Mouse (Mus musculus): ENCODE measurements around the gene Tiam2. TPM values are rescaled to one million over a fixed set of nuclear protein-coding genes. Genes with fewer than 3 reads are reported as not detected.

The Tiam2 gene
- polyA plus RNA-seq, 1 experiment from 2014 or later, result 7.7 TPM

DNA sequence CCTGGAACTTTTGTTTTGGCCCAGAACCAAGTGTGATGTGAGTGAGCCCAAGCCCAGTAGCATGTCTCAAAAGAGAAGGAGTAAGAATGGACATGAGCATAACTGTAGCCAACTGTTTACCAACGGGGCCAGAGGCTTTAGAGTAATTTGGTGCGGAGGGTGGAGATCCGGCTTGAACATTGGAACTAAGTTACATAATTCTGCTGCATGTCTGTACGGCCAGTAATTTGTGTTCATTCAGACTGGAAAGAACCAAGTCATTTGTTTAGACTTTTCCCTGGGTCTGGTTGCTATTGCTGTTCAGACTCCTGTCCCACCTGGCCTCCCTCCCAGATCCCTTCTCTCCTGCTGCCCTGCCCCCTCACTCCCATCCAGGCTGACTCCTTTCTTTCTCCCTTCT is 43.3 kb downstream of the Tiam2 start:
- Histone ChIP-seq H3K27me3 (replicated peaks; ENCODE audit: low read depth, poor library complexity, severe bottlenecking) (no peaks in the 10 kb centered on the region), H3K27ac (replicated peaks) (no peak overlapping the region), H3K9me3 (no peaks in the 10 kb centered on the region), H3K4me3 (no peak overlapping the region), H3K4me1 (peaks cover 6% of the 10 kb centered on the region; the same call in 1 of the 2 replicates), H3K36me3 (replicated peaks) (no peaks in the 10 kb centered on the region)
- no peak for DNase-seq (ENCODE audit: low spot score)
- WGBS, result 82% methylated on average over 4 of the region's 4 CpGs

GRCm38 (mm10) chr17:3378606-3379005 is 52.2 kb downstream of the Tiam2 start:
- Histone ChIP-seq H3K27ac (replicated peaks) (no peak overlapping the region), H3K4me1 (no peaks in the 10 kb centered on the region), H3K36me3 (replicated peaks) (no peaks in the 10 kb centered on the region), H3K4me3 (no peak overlapping the region), H3K9me3 (no peaks in the 10 kb centered on the region), H3K27me3 (replicated peaks; ENCODE audit: low read depth, poor library complexity, severe bottlenecking) (no peaks in the 10 kb centered on the region)
- no peak for DNase-seq (ENCODE audit: low spot score)
- WGBS, result 53% methylated on average over 2 of the region's 2 CpGs

GRCm38 (mm10) chr17:3379753-3380588 is 53.6 kb downstream of the Tiam2 start:
- Histone ChIP-seq H3K36me3 (replicated peaks) (no peaks in the 10 kb centered on the region), H3K4me1 (no peaks in the 10 kb centered on the region), H3K27ac (replicated peaks) (no peak overlapping the region), H3K27me3 (replicated peaks; ENCODE audit: low read depth, poor library complexity, severe bottlenecking) (no peaks in the 10 kb centered on the region), H3K4me3 (no peak overlapping the region), H3K9me3 (no peaks in the 10 kb centered on the region)
- 25% methylated on average over 13 of the region's 13 CpGs for WGBS
- no peak for DNase-seq (ENCODE audit: low spot score)

DNA sequence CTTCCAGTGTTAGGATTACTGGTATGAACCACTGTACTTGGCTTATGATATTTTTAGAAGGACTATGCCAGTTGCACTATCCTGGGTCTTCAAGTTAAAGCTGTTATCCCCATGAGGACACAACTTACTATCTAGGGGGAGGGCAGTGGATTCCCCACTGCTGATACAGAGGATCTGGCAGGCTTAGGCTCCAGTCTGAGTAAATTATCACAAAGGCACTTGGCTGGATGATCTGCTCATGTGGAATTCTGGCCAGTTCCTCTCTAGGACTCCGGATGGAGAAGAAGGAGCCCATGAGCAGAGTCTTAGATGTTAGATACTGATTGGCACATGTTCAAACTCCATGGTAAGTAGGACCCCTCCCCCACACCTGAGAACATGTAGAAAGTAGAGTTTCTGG is 59.0 kb downstream of the Tiam2 start:
- no peak overlapping the region for H3K4me3 ChIP-seq
- H3K27me3 ChIP-seq (replicated peaks; ENCODE audit: low read depth, poor library complexity, severe bottlenecking), result no peaks in the 10 kb centered on the region
- DNase-seq (ENCODE audit: low spot score), result no peak
- H3K4me1 ChIP-seq, result peaks cover 6% of the 10 kb centered on the region; the same call in 1 of the 2 replicates
- 88% methylated on average over 1 of the region's 1 CpGs for WGBS
- H3K9me3 ChIP-seq, result no peaks in the 10 kb centered on the region
- no peaks in the 10 kb centered on the region for H3K36me3 ChIP-seq (replicated peaks)
- H3K27ac ChIP-seq (replicated peaks), result no peak overlapping the region

- DNase-seq (ENCODE audit: low spot score), result no peak
- Histone ChIP-seq H3K27me3 (replicated peaks; ENCODE audit: low read depth, poor library complexity, severe bottlenecking) (no peaks in the 10 kb centered on the region), H3K9me3 (no peaks in the 10 kb centered on the region), H3K4me3 (no peak overlapping the region), H3K27ac (replicated peaks) (no peak overlapping the region), H3K4me1 (peaks cover 6% of the 10 kb centered on the region; the same call in 1 of the 2 replicates), H3K36me3 (replicated peaks) (no peaks in the 10 kb centered on the region)
- WGBS, result 69% methylated on average over 4 of the region's 4 CpGs
These were observed 61.4 kb downstream of the Tiam2 start for GRCm38 (mm10) chr17:3387819-3388218.

GRCm38 (mm10) chr17:3389741-3390140 is 63.4 kb downstream of the Tiam2 start:
- Histone ChIP-seq H3K27ac (replicated peaks) (no peak overlapping the region), H3K9me3 (no peaks in the 10 kb centered on the region), H3K27me3 (replicated peaks; ENCODE audit: low read depth, poor library complexity, severe bottlenecking) (no peaks in the 10 kb centered on the region), H3K4me1 (peaks cover 6% of the 10 kb centered on the region; the same call in 1 of the 2 replicates), H3K36me3 (replicated peaks) (no peaks in the 10 kb centered on the region), H3K4me3 (no peak overlapping the region)
- no peak for DNase-seq (ENCODE audit: low spot score)
- 86% methylated on average over 4 of the region's 4 CpGs for WGBS

GRCm38 (mm10) chr17:3393981-3394380 is 67.6 kb downstream of the Tiam2 start:
- Histone ChIP-seq H3K9me3 (no peaks in the 10 kb centered on the region), H3K27me3 (replicated peaks; ENCODE audit: low read depth, poor library complexity, severe bottlenecking) (no peaks in the 10 kb centered on the region; the same call in 1 of the 2 replicates), H3K4me3 (no peak overlapping the region), H3K27ac (replicated peaks) (no peak overlapping the region), H3K4me1 (0 out of 2 replicates have a peak, but pooled peaks cover 8% of the 10 kb centered on the region), H3K36me3 (replicated peaks) (no peaks in the 10 kb centered on the region)
- DNase-seq (ENCODE audit: low spot score), result no peak
- WGBS, result 93% methylated on average over 2 of the region's 2 CpGs

- 82% methylated on average over 2 of the region's 2 CpGs for WGBS
- no peak for DNase-seq (ENCODE audit: low spot score)
- Histone ChIP-seq H3K27ac (replicated peaks) (no peak overlapping the region), H3K4me3 (no peak overlapping the region), H3K4me1 (0 out of 2 replicates have a peak, but pooled peaks cover 8% of the 10 kb centered on the region), H3K27me3 (replicated peaks; ENCODE audit: low read depth, poor library complexity, severe bottlenecking) (no peaks in the 10 kb centered on the region; the same call in 1 of the 2 replicates), H3K36me3 (replicated peaks) (no peaks in the 10 kb centered on the region), H3K9me3 (no peaks in the 10 kb centered on the region)
These were observed 68.6 kb downstream of the Tiam2 start for GRCm38 (mm10) chr17:3394985-3395384.

DNA sequence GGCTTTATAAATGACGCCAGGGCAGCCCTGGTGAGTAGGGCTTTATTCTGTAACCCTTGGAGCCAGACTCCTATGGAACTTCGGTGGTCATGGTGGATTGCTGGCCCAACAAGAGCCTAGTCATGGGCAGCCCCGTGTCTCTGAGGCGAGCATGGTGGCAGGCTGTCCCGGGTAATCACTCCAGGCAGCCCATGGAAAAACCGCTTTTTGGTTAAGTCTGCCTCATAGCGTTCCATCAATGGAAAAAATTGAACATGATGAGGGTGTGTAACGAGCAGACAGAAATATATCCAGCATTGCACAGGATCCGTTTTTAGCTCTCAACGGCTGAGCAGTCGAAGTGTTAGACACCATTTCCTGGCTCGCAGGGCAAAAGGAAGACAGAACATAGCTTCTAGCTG is 70.5 kb downstream of the Tiam2 start:
- WGBS, result 74% methylated on average over 12 of the region's 12 CpGs
- H3K4me1 ChIP-seq, result 0 out of 2 replicates have a peak, but pooled peaks cover 8% of the 10 kb centered on the region
- no peak for DNase-seq (ENCODE audit: low spot score)
- H3K4me3 ChIP-seq, result no peak overlapping the region
- no peaks in the 10 kb centered on the region; the same call in 1 of the 2 replicates for H3K27me3 ChIP-seq (replicated peaks; ENCODE audit: low read depth, poor library complexity, severe bottlenecking)
- no peaks in the 10 kb centered on the region for H3K36me3 ChIP-seq (replicated peaks)
- H3K9me3 ChIP-seq, result no peaks in the 10 kb centered on the region
- no peak overlapping the region for H3K27ac ChIP-seq (replicated peaks)

DNA sequence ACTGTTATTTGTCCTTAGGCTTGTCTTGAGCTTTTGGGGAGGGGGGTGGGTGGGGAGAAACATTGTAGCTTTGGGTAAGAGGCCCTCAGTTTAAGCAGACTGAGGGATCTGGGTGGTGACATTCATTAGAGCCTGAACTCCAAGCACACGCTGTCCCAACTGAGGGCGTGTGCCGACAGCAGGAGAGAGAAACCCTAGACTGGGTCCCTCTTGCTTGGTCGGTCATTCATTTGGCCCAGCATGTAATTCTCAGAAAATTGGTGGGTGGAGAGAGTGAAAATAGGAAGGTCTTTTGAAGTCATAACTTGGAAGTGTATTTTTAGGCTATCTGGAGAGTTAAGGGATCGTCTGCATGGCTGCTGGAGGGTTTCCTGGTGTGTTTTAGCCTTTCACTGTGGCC is 71.5 kb downstream of the Tiam2 start:
- no peak for DNase-seq (ENCODE audit: low spot score)
- H3K4me1 ChIP-seq, result 0 out of 2 replicates have a peak, but pooled peaks cover 8% of the 10 kb centered on the region
- no peaks in the 10 kb centered on the region for H3K36me3 ChIP-seq (replicated peaks)
- H3K9me3 ChIP-seq, result no peaks in the 10 kb centered on the region
- 66% methylated on average over 5 of the region's 5 CpGs for WGBS
- H3K27ac ChIP-seq (replicated peaks), result no peak overlapping the region
- no peak overlapping the region for H3K4me3 ChIP-seq
- H3K27me3 ChIP-seq (replicated peaks; ENCODE audit: low read depth, poor library complexity, severe bottlenecking), result no peaks in the 10 kb centered on the region; the same call in 1 of the 2 replicates

- Histone ChIP-seq H3K27ac (replicated peaks) (no peak overlapping the region), H3K36me3 (replicated peaks) (no peaks in the 10 kb centered on the region), H3K27me3 (replicated peaks; ENCODE audit: low read depth, poor library complexity, severe bottlenecking) (peaks cover 20% of the 10 kb centered on the region), H3K9me3 (no peaks in the 10 kb centered on the region), H3K4me3 (no peak overlapping the region), H3K4me1 (peaks cover 10% of the 10 kb centered on the region)
- DNase-seq (ENCODE audit: low spot score), result no peak
- WGBS, result 85% methylated on average over 9 of the region's 9 CpGs
These were observed 79.1 kb downstream of the Tiam2 start for GRCm38 (mm10) chr17:3405350-3406073.

- WGBS, result 8% methylated on average over 1 of the region's 1 CpGs
- no peak overlapping the region for H3K27ac ChIP-seq (replicated peaks)
- H3K4me1 ChIP-seq, result peaks cover 17% of the 10 kb centered on the region
- peaks cover 26% of the 10 kb centered on the region for H3K27me3 ChIP-seq (replicated peaks; ENCODE audit: low read depth, poor library complexity, severe bottlenecking)
- no peaks in the 10 kb centered on the region for H3K36me3 ChIP-seq (replicated peaks)
- no peaks in the 10 kb centered on the region for H3K9me3 ChIP-seq
- peak; percentile 20 for DNase-seq (ENCODE audit: low spot score)
- H3K4me3 ChIP-seq, result no peak overlapping the region
These were observed 80.7 kb downstream of the Tiam2 start for GRCm38 (mm10) chr17:3407051-3407450.
